Mouse (Mus musculus) megakaryocyte, embryonic 14.5 days (primary cell): ENCODE measurements around the gene Ptprm. TPM values are rescaled to one million over a fixed set of nuclear protein-coding genes. Genes with fewer than 3 reads are reported as not detected.

Source experiments
- H3K27me3 ChIP-seq: replicated peaks from 2 replicates; pipeline ENCODE3; 2012; ENCODE audit warnings: inconsistent platforms
- H3K36me3 ChIP-seq: replicated peaks from 2 replicates; pipeline ENCODE3; 2012; ENCODE audit warnings: low read length, inconsistent platforms, mixed read lengths
- H3K4me1 ChIP-seq: 2 replicates; pipeline ENCODE4 v1.6.1; 2012; ENCODE audit warnings: inconsistent platforms
- H3K4me3 ChIP-seq: replicated peaks from 2 replicates; pipeline ENCODE3; 2012; ENCODE audit warnings: moderate library complexity, mild to moderate bottlenecking, inconsistent platforms
- H3K9me3 ChIP-seq: 2 replicates; pipeline ENCODE4 v1.6.1; 2012; ENCODE audit warnings: inconsistent platforms
- FLI1 ChIP-seq: IDR thresholded peaks from 2 replicates; pipeline ENCODE4 v1.6.1; 2012; ENCODE audit warnings: low read length, inconsistent platforms, mixed read lengths
- GATA1 ChIP-seq: IDR thresholded peaks from 3 replicates; pipeline ENCODE4 v1.6.1; 2012; ENCODE audit warnings: mixed read lengths, low read length, inconsistent platforms, borderline replicate concordance
- polyA plus RNA-seq: library from polyadenylated mRNA; stranded (reverse); fragments of >175 nt; gene quantifications from 2 replicates; pipeline ENCODE4 v1.2.3, GENCODE M21; 2012; ENCODE audit warnings: low replicate concordance; ENCODE audit not compliant: insufficient read depth

Gene Ptprm
- polyA plus RNA-seq, 1 experiment, result not detected

GRCm38 (mm10) chr17:67106176-67106575 lies 248.1 kb downstream of the Ptprm start:
- Histone ChIP-seq H3K9me3 (peaks cover 24% of the 10 kb centered on the region), H3K4me1 (no peaks in the 10 kb centered on the region), H3K27me3 (no peaks in the 10 kb centered on the region), H3K36me3 (no peaks in the 10 kb centered on the region), H3K4me3 (no peak overlapping the region)
- no peak for TF ChIP-seq GATA1
- no peak for TF ChIP-seq FLI1

DNA sequence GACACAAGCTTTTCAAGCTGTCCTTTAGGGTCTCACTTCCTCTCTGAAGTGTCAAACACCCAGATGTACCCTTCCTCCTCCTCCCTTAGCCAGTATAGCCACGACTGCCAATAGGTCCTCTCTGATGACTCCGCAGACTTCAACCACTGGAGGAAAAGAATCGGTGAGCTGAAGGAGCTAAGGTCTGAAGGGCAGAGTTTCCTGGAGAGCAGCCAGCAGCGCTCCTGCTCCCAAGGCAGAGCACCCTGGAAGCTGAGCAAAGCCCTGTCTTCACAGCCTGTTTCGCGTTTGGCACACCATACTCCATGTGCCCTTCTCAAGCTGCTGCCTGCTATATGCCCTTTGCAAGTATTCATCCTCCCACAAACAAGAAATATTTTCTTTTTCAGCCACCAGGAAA lies 252.2 kb downstream of the Ptprm start:
- TF ChIP-seq GATA1 (no peak), FLI1 (no peak)
- no peak overlapping the region for H3K4me3 ChIP-seq
- H3K4me1 ChIP-seq, result no peaks in the 10 kb centered on the region
- no peaks in the 10 kb centered on the region for H3K27me3 ChIP-seq
- peaks cover 35% of the 10 kb centered on the region for H3K9me3 ChIP-seq
- H3K36me3 ChIP-seq, result no peaks in the 10 kb centered on the region

- H3K4me3 ChIP-seq, result no peak overlapping the region
- H3K9me3 ChIP-seq, result peaks cover 25% of the 10 kb centered on the region
- no peaks in the 10 kb centered on the region for H3K27me3 ChIP-seq
- no peaks in the 10 kb centered on the region for H3K36me3 ChIP-seq
- TF ChIP-seq GATA1 (no peak), FLI1 (no peak)
- H3K4me1 ChIP-seq, result no peaks in the 10 kb centered on the region
Observed at GRCm38 (mm10) chr17:67090997-67091396, 263.3 kb downstream of the Ptprm start.

GRCm38 (mm10) chr17:67090153-67090552 lies 264.1 kb downstream of the Ptprm start:
- Histone ChIP-seq H3K9me3 (peaks cover 33% of the 10 kb centered on the region), H3K27me3 (no peaks in the 10 kb centered on the region), H3K36me3 (no peaks in the 10 kb centered on the region), H3K4me3 (no peak overlapping the region), H3K4me1 (no peaks in the 10 kb centered on the region)
- no peak for TF ChIP-seq FLI1
- no peak for TF ChIP-seq GATA1

DNA sequence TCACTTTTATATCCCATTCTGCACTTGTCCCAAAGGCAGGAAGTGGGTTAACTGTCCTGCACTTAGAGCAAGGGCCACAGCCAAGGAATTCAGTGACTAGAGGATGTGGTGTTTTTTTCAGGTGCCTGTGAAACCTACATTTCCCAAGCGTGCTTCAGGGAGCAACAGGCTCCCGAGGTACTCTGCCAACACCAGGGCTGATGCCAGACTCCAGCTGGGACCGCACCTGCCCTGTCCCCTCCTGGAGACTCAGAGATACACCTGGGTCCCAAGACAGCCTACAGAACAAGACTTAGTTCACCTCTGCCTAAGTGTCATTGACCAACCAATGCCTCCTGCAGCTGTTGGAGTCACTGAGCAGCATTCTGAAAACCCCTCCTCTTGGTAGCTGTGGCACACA lies 264.6 kb downstream of the Ptprm start:
- H3K27me3 ChIP-seq, result no peaks in the 10 kb centered on the region
- no peaks in the 10 kb centered on the region for H3K4me1 ChIP-seq
- H3K9me3 ChIP-seq, result peaks cover 35% of the 10 kb centered on the region
- H3K4me3 ChIP-seq, result no peak overlapping the region
- no peaks in the 10 kb centered on the region for H3K36me3 ChIP-seq
- TF ChIP-seq FLI1, result no peak
- no peak for TF ChIP-seq GATA1

DNA sequence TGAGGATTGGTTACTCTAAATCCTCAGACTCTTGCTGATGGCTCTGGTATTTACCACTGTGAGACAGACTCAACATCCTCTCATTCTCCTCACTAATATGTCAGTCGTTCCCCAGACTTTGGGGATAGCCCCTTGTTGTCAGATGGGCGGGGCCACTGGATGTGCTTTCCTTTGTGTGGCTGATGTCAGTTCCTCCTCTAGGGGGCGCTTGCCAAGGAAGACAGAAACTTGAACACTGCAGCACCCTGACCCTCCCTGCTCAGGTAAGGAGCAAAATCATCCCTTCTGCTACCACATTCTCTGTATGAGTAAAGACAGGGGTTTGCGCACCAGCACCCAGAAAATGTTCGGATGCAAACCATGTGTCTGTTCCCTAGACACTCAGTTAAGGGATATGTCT lies 266.7 kb downstream of the Ptprm start:
- H3K4me3 ChIP-seq, result no peak overlapping the region
- H3K36me3 ChIP-seq, result no peaks in the 10 kb centered on the region
- H3K27me3 ChIP-seq, result no peaks in the 10 kb centered on the region
- H3K9me3 ChIP-seq, result peaks cover 35% of the 10 kb centered on the region
- TF ChIP-seq GATA1 (no peak), FLI1 (no peak)
- no peaks in the 10 kb centered on the region for H3K4me1 ChIP-seq

GRCm38 (mm10) chr17:67086811-67087210 lies 267.4 kb downstream of the Ptprm start:
- Histone ChIP-seq H3K27me3 (no peaks in the 10 kb centered on the region), H3K4me1 (no peaks in the 10 kb centered on the region), H3K9me3 (peaks cover 35% of the 10 kb centered on the region), H3K36me3 (no peaks in the 10 kb centered on the region), H3K4me3 (no peak overlapping the region)
- TF ChIP-seq GATA1, result no peak
- TF ChIP-seq FLI1, result no peak

DNA sequence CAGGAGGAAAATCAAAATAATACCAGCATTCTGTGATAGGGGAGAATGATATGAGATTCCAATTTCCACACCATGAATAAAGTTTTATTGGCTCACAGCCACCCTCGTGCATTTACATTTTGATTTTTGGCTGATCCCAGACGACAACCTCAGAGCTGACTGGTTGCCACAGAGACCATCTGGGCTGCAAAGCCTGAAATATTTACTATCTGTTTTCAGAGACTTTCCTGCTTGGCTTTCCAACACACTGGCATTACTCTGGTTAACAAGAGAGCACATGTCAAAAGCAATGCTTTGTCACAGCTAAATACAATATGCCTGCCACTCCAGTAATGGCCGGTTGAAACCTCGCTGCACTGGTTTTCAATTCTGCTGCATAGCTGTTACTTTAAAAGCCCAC lies 269.8 kb downstream of the Ptprm start:
- TF ChIP-seq FLI1 (no peak), GATA1 (no peak)
- Histone ChIP-seq H3K27me3 (no peaks in the 10 kb centered on the region), H3K4me3 (no peak overlapping the region), H3K4me1 (no peaks in the 10 kb centered on the region), H3K36me3 (no peaks in the 10 kb centered on the region), H3K9me3 (peaks cover 19% of the 10 kb centered on the region)

DNA sequence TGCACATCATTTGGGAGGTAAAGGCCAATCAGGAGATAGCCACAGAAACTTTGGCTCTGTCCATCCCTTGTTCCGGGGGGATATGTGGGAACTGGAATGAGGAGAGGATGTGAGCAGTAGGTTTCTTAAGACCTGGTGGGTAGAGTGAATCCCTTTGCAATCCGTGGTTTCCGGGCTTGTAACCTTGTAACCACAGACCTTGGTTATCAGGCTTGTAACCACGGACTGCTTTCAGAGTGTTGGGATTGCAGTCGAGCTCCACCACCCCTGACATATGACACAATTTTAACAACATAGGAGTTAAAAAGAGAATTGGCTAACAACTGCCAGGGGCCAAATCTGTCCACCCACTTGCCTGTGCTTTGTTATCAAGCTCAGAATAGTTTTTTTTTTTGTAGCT lies 270.2 kb downstream of the Ptprm start:
- peaks cover 17% of the 10 kb centered on the region for H3K9me3 ChIP-seq
- TF ChIP-seq FLI1, result no peak
- TF ChIP-seq GATA1, result no peak
- H3K4me1 ChIP-seq, result no peaks in the 10 kb centered on the region
- H3K36me3 ChIP-seq, result no peaks in the 10 kb centered on the region
- no peak overlapping the region for H3K4me3 ChIP-seq
- no peaks in the 10 kb centered on the region for H3K27me3 ChIP-seq

GRCm38 (mm10) chr17:67079570-67079969 lies 274.7 kb downstream of the Ptprm start:
- Histone ChIP-seq H3K36me3 (no peaks in the 10 kb centered on the region), H3K27me3 (no peaks in the 10 kb centered on the region), H3K9me3 (peaks cover 18% of the 10 kb centered on the region), H3K4me1 (no peaks in the 10 kb centered on the region), H3K4me3 (no peak overlapping the region)
- TF ChIP-seq GATA1 (no peak), FLI1 (no peak)

- H3K27me3 ChIP-seq, result no peaks in the 10 kb centered on the region
Observed at GRCm38 (mm10) chr17:67073580-67073979, 280.7 kb downstream of the Ptprm start.

More at GRCm38 (mm10) chr17:67073580-67073979, 280.7 kb downstream of the Ptprm start:
- Histone ChIP-seq H3K9me3 (peaks cover 35% of the 10 kb centered on the region), H3K4me3 (no peak overlapping the region), H3K4me1 (no peaks in the 10 kb centered on the region), H3K36me3 (no peaks in the 10 kb centered on the region)
- TF ChIP-seq FLI1 (no peak), GATA1 (no peak)
